Mouse (Mus musculus): ENCODE measurements around the gene Rassf1. TPM values are rescaled to one million over a fixed set of nuclear protein-coding genes. Genes with fewer than 3 reads are reported as not detected.
"Not testable (repeated sequence)": the region's sequence is repeated elsewhere in the genome, so short reads cannot be mapped to it uniquely, and the experiment has no call there.

The Rassf1 gene
- polyA plus RNA-seq, 1 experiment from 2014 or later, result 15.1 TPM

DNA sequence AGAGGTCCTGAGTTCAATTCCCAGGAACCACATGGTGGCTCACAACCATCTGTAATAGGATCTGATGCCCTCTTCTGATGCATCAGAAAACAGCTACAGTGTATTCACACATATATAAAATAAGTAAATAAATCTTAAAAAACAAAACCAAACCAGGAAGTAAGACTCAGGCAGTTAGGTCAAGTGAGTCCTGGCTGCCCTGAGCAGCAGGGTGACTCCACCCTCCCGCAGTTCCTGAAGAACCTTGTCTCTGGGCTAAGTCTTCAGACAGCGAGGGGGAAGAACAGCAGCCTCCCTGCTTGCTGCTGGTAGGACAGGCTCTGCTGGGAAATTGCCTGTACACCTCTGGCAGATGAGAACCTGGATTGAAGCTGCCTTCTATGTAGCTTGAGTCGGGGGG lies 5.0 kb downstream of the Rassf1 start:
- 0 out of 2 replicates have a peak, but pooled peaks cover 6% of the 10 kb centered on the region for H3K27me3 ChIP-seq (ENCODE audit: insufficient read depth, low read length)
- 52% methylated on average over 3 of the region's 3 CpGs for WGBS (ENCODE audit: insufficient replicate concordance)
- peak overlapping the region; percentile 73 for H3K4me3 ChIP-seq (ENCODE audit: low read depth, low read length)
- H3K4me2 ChIP-seq (ENCODE audit: low read depth, low read length), result peak overlapping the region; percentile 88
- TF ChIP-seq CTCF (IDR thresholded peaks at IDR 0.05; ENCODE audit: low read depth) (no peak), EP300 (IDR thresholded peaks at IDR 0.05; ENCODE audit: low read depth) (no peak)
- peak overlapping the region; percentile 74 for H3K27ac ChIP-seq (ENCODE audit: low read depth)
- DNase-seq (no peak), ATAC-seq (no peak)
- no peaks in the 10 kb centered on the region for H3K9me3 ChIP-seq (ENCODE audit: low read length)
- H3K4me1 ChIP-seq (ENCODE audit: insufficient read depth), result peaks cover 37% of the 10 kb centered on the region
- H3K36me3 ChIP-seq (replicated peaks; ENCODE audit: insufficient read depth, low read length), result peaks cover 50% of the 10 kb centered on the region
- H3K9ac ChIP-seq (replicated peaks), result peak overlapping the region; percentile 93

DNA sequence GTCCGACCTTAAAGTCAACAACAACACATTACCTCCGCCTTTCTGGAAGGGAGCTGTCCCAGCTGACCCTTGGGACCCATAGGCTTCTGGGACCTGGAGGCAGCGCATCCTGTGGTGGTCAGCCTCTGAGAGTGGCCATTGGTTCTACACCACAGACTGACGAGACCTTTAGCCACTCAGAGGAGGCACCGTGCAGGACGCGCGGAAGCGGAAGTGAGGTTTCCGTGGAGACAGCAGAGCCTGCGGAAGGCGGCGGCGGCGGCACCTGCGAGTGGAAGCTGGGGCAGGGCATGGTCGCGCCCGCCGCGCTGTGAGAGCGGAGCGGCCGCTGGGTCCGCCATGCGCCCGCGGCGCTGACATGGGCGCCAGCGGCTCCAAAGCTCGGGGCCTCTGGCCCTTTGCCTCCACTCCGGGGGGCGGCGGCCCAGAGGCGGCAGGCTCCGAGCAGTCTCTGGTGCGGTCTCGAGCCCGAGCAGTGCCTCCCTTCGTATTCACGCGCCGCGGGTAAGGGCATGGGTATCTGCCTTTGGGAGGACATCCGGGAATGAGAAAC lies 11.8 kb downstream of the Rassf1 start, which contains the start of gene Tusc2:
TSS of gene Tusc2 (plus strand) at position 227 of the 553 bp plus-strand sequence.
- ATAC-seq (peak; percentile 94), DNase-seq (peak; percentile 95)
- 0% methylated on average over 44 of the region's 46 CpGs for WGBS (ENCODE audit: insufficient replicate concordance)
- peak within 1 kb of the TSS; percentile 97 for H3K4me2 ChIP-seq (ENCODE audit: low read depth, low read length)
- H3K9me3 ChIP-seq (ENCODE audit: low read length), result no peaks in the 10 kb centered on the region
- H3K4me1 ChIP-seq (ENCODE audit: insufficient read depth), result peaks cover 45% of the 10 kb centered on the region
- no peaks in the 10 kb centered on the region for H3K27me3 ChIP-seq (ENCODE audit: insufficient read depth, low read length)
- peak within 1 kb of the TSS; percentile 97 for H3K4me3 ChIP-seq (ENCODE audit: low read depth, low read length)
- peak within 1 kb of the TSS; percentile 84 for H3K27ac ChIP-seq (ENCODE audit: low read depth)
- peak within 1 kb of the TSS; percentile 94 for H3K9ac ChIP-seq (replicated peaks)
- H3K36me3 ChIP-seq (replicated peaks; ENCODE audit: insufficient read depth, low read length), result peaks cover 54% of the 10 kb centered on the region
- TF ChIP-seq EP300 (IDR thresholded peaks at IDR 0.05; ENCODE audit: low read depth) (no peak), CTCF (IDR thresholded peaks at IDR 0.05; ENCODE audit: low read depth) (no peak)

DNA sequence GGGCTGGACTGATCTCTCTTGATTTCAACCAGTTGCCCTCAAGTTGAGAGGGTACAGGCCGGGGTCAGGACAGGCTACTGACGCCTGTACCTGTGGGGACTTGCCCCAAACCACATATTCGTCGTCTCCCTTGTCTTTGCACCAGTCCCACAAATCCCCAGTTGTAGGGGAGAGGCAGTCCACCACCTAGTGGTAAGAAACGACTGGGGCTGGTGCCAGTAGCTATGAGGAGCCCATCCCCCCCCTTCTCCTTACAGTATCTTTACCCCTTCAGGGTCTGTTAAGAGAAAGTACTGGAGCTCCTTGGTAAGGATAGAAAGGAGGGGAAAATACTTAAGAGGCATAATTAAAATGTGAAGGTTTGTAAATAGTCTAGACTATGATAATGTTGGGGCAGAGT lies 14.2 kb downstream of the Rassf1 start:
- H3K4me3 ChIP-seq (ENCODE audit: low read depth, low read length); DNase-seq; ATAC-seq; H3K4me2 ChIP-seq (ENCODE audit: low read depth, low read length); H3K27me3 ChIP-seq (ENCODE audit: insufficient read depth, low read length); H3K9me3 ChIP-seq (ENCODE audit: low read length): not testable (repeated sequence)
- peak overlapping the region; percentile 26; the same call in 1 of the 2 replicates for H3K9ac ChIP-seq (replicated peaks)
- peak; percentile 46 for TF ChIP-seq CTCF (IDR thresholded peaks at IDR 0.05; ENCODE audit: low read depth)
- peaks cover 57% of the 10 kb centered on the region for H3K4me1 ChIP-seq (ENCODE audit: insufficient read depth)
- H3K27ac ChIP-seq (ENCODE audit: low read depth), result peak overlapping the region; percentile 87; the same call in 1 of the 2 replicates
- 50% methylated on average over 5 of the region's 5 CpGs for WGBS (ENCODE audit: insufficient replicate concordance)
- H3K36me3 ChIP-seq (replicated peaks; ENCODE audit: insufficient read depth, low read length), result peaks cover 30% of the 10 kb centered on the region

DNA sequence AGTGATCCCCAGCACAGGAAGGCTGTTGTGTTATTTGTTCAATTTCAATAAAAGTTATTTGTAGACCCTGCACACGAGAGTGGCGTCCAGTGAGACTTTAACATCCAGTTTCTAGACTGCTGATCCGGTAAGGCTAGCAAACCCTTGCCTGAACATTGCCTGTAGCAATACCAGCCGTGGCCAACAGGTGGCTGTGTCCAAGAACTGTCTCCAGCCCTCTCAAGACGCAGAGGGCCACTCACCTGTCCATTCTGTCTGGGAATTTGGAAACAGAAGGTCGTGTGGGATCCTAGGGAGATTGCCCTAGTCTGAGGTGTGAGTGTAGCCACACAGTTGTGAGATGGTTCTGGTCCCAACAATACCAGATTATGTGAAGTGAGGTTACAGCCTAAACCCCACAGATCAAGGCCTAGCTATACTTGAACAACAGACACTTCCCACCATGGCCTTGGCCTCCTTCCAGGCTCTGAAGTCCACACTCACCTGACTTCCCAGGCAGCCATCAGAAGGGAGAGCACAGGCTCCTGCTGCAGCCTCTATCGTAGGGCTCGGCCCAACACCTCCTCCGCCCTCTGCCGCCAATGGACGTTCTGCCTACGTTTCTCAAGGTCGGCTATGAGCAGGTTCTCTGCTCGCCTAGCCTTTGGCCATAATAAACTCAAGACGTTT lies 14.8 kb downstream of the Rassf1 start:
- TF ChIP-seq CTCF (IDR thresholded peaks at IDR 0.05; ENCODE audit: low read depth), result peak; percentile 95
- no peak for TF ChIP-seq EP300 (IDR thresholded peaks at IDR 0.05; ENCODE audit: low read depth)
- H3K9me3 ChIP-seq (ENCODE audit: low read length), result no peaks in the 10 kb centered on the region
- 47% methylated on average over 15 of the region's 15 CpGs for WGBS (ENCODE audit: insufficient replicate concordance)
- peak overlapping the region; percentile 90 for H3K4me2 ChIP-seq (ENCODE audit: low read depth, low read length)
- H3K27ac ChIP-seq (ENCODE audit: low read depth), result peak overlapping the region; percentile 87
- peak overlapping the region; percentile 26; the same call in 1 of the 2 replicates for H3K9ac ChIP-seq (replicated peaks)
- no peak for ATAC-seq
- peak; percentile 89 for DNase-seq
- no peak overlapping the region for H3K4me3 ChIP-seq (ENCODE audit: low read depth, low read length)
- H3K27me3 ChIP-seq (ENCODE audit: insufficient read depth, low read length), result no peaks in the 10 kb centered on the region
- H3K36me3 ChIP-seq (replicated peaks; ENCODE audit: insufficient read depth, low read length), result peaks cover 24% of the 10 kb centered on the region
- H3K4me1 ChIP-seq (ENCODE audit: insufficient read depth), result peaks cover 63% of the 10 kb centered on the region

DNA sequence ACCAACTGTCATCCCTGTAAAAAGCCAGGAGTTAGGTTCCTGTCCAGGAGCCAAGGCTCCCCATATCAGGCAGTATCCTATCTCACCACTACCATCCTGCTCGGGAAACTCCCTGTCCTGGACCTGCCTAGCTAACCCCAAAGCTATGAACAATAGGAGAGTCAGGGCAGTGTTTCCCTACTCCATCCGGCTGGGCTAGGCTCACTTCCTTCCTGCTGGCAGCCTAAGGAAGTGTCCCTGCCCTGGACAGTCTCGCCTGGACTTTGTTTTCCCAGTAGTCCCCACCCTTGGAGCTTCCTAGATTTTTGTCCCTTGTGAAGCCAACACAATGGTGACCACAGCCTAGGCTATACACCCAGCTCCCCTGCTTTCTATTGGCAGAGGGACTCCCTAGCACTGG lies 15.5 kb downstream of the Rassf1 start:
- TF ChIP-seq EP300 (IDR thresholded peaks at IDR 0.05; ENCODE audit: low read depth), result 0 out of 2 replicates have a peak, but pooled peaks have one; percentile 16
- TF ChIP-seq CTCF (IDR thresholded peaks at IDR 0.05; ENCODE audit: low read depth), result no peak
- Histone ChIP-seq H3K36me3 (replicated peaks; ENCODE audit: insufficient read depth, low read length) (peaks cover 17% of the 10 kb centered on the region), H3K9ac (replicated peaks) (peak overlapping the region; percentile 86; the same call in 1 of the 2 replicates), H3K4me1 (ENCODE audit: insufficient read depth) (peaks cover 70% of the 10 kb centered on the region), H3K27ac (ENCODE audit: low read depth) (peak overlapping the region; percentile 87), H3K9me3 (ENCODE audit: low read length) (no peaks in the 10 kb centered on the region), H3K4me2 (ENCODE audit: low read depth, low read length) (peak overlapping the region; percentile 90), H3K4me3 (ENCODE audit: low read depth, low read length) (0 out of 2 replicates have a peak overlapping the region, but pooled peaks have one; percentile 94), H3K27me3 (ENCODE audit: insufficient read depth, low read length) (no peaks in the 10 kb centered on the region)
- no peak for ATAC-seq
- WGBS (ENCODE audit: insufficient replicate concordance), result 39% methylated on average over 3 of the region's 3 CpGs
- no peak for DNase-seq

DNA sequence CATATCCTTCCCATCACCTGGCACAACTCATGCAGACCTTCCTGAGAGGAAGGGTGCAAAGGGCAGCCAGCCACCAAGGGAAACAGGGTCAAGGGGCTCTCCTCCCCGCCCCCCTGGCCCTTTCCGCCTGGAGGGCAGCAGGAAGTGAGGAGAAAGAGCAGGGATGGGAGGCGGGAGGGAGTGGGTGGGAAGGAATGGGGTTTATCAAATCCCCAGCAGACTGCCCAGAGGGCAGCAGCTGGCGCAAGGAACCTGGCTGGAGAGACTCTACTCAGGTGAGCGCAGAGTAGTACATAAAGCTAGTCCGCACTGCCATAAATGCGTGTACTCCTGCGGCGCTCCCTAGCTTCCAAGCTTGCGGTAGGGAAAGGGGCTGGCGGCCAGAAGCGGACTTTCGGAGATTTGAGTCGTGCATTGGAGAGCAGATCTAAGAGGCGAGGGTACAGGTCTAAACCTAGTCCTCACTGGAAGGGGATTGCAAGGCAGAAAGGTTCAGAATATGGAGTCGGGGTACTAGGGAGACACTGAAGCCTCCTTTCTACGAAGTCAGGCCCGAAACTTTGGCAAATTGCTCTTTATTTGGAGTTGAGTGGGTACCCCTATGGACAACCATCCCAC lies 16.5 kb downstream of the Rassf1 start, which contains the start of gene Hyal2:
TSS of gene Hyal2 (plus strand) at position 244 of the 618 bp plus-strand sequence.
- H3K9me3 ChIP-seq (ENCODE audit: low read length), result no peaks in the 10 kb centered on the region
- H3K9ac ChIP-seq (replicated peaks), result peak within 1 kb of the TSS; percentile 86
- TF ChIP-seq EP300 (IDR thresholded peaks at IDR 0.05; ENCODE audit: low read depth) (peak; percentile 42; the same call in 1 of the 2 replicates), CTCF (IDR thresholded peaks at IDR 0.05; ENCODE audit: low read depth) (no peak)
- peaks cover 74% of the 10 kb centered on the region for H3K4me1 ChIP-seq (ENCODE audit: insufficient read depth)
- DNase-seq, result peak; percentile 64
- 36% methylated on average over 18 of the region's 18 CpGs for WGBS (ENCODE audit: insufficient replicate concordance)
- H3K27ac ChIP-seq (ENCODE audit: low read depth), result peak within 1 kb of the TSS; percentile 87
- peak within 1 kb of the TSS; percentile 90 for H3K4me2 ChIP-seq (ENCODE audit: low read depth, low read length)
- ATAC-seq, result no peak
- no peaks in the 10 kb centered on the region for H3K27me3 ChIP-seq (ENCODE audit: insufficient read depth, low read length)
- peaks cover 18% of the 10 kb centered on the region for H3K36me3 ChIP-seq (replicated peaks; ENCODE audit: insufficient read depth, low read length)
- H3K4me3 ChIP-seq (ENCODE audit: low read depth, low read length), result peak within 1 kb of the TSS; percentile 94
